Mouse (Mus musculus) embryonic facial prominence, embryonic 14.5 days (tissue): ENCODE results near the gene Bphl. TPM values are rescaled to one million over a fixed set of nuclear protein-coding genes. Genes with fewer than 3 reads are reported as not detected.
"Not testable (repeated sequence)": the region's sequence is repeated elsewhere in the genome, so short reads cannot be mapped to it uniquely, and the experiment has no call there.

Source experiments
- ATAC-seq: fragments of 200-750 bp; cut with Nextera tagmentation; 2 replicates; pipeline ENCODE4 v1.8.0; 2017; ENCODE audit warnings: low read depth, moderate number of reproducible peaks, moderate TSS enrichment
- DNase-seq: peaks from one replicate; pipeline ENCODE4 v3.0.0-alpha.2; 2015; ENCODE audit warnings: low spot score
- H3K27ac ChIP-seq: fragments of 300-500 bp; sonication (generic); replicated peaks from 2 replicates; pipeline ENCODE4 v1.5.1; 2014; ENCODE audit warnings: low read depth, mild to moderate bottlenecking, low read length, moderate library complexity
- H3K27me3 ChIP-seq: fragments of 300-500 bp; sonication (generic); replicated peaks from 2 replicates; pipeline ENCODE4 v1.6.1; 2014; ENCODE audit warnings: low read length; ENCODE audit not compliant: control insufficient read depth, insufficient read depth
- H3K36me3 ChIP-seq: fragments of 300-500 bp; sonication (generic); 2 replicates; pipeline ENCODE4 v1.6.1; 2014; ENCODE audit warnings: low read length, mixed read lengths; ENCODE audit not compliant: control insufficient read depth, insufficient read depth
- H3K4me1 ChIP-seq: fragments of 300-500 bp; sonication (generic); 2 replicates; pipeline ENCODE4 v1.6.1; 2014; ENCODE audit warnings: antibody characterized with exemption, low read length; ENCODE audit not compliant: control insufficient read depth, insufficient read depth
- H3K4me2 ChIP-seq: fragments of 300-500 bp; sonication (generic); 2 replicates; pipeline ENCODE4 v1.6.1; 2014; ENCODE audit warnings: low read depth, mild to moderate bottlenecking, low read length, moderate library complexity, mixed read lengths
- H3K4me3 ChIP-seq: fragments of 300-500 bp; sonication (generic); 2 replicates; pipeline ENCODE4 v1.5.1; 2014; ENCODE audit warnings: low read depth, mild to moderate bottlenecking, low read length
- H3K9ac ChIP-seq: fragments of 300-500 bp; sonication (generic); 2 replicates; pipeline ENCODE4 v1.6.1; 2014; ENCODE audit warnings: low read depth, mild to moderate bottlenecking, low read length, moderate library complexity, mixed read lengths
- H3K9me3 ChIP-seq: fragments of 300-500 bp; sonication (generic); 2 replicates; pipeline ENCODE4 v1.6.1; 2016; ENCODE audit warnings: low read length; ENCODE audit not compliant: control insufficient read depth
- WGBS: fragments of 180-500 bp; shearing (Covaris S2); extraction: QIAGEN DNeasy Blood & Tissue Kit; methylation state at CpG from one replicate; pipeline ENCODE4 v1.1.7; 2014; 5-methylcytosine and 5-hydroxymethylcytosine counted together
- polyA plus RNA-seq: library from polyadenylated mRNA; unstranded; fragments of >200 nt; fragmentation: Nextera tagmentation; extraction: Ambion mirVana; gene quantifications from 2 replicates; pipeline ENCODE4 v1.2.1, GENCODE M21; 2014

The Bphl gene
- polyA plus RNA-seq, 1 experiment from 2014 or later: 52.6 TPM

DNA sequence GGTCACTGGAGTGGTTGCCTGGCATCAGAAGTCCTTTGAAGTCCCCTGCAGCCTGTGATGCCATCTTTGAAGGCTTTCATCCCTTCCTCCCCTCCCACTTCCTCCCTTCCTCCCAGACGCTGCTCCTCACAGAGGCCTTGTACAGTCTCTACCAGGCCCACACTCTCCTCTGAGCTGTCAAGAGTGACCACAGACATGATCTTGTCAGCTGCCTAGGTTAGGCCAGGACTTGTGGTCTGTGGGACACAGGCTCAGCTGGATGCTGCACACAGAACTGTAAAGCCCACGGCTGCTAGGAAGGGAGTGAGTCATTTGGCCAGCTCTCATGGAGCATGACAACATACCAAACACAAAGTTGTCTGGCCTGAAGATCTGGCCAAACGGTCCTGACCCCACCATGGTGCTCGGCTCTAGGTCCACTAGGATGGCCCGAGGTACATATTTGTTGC, 50.8 kb downstream of the Bphl start:
- WGBS: 62% methylated on average over 5 of the region's 5 CpGs
- H3K4me2 ChIP-seq, H3K36me3 ChIP-seq, DNase-seq, H3K27me3 ChIP-seq, H3K9me3 ChIP-seq, H3K4me3 ChIP-seq, H3K9ac ChIP-seq: not testable (repeated sequence)
- peak overlapping the region; percentile 63; the same call in 1 of the 2 replicates for H3K27ac ChIP-seq
- peaks cover 11% of the 10 kb centered on the region for H3K4me1 ChIP-seq
- peak; percentile 48 for ATAC-seq

DNA sequence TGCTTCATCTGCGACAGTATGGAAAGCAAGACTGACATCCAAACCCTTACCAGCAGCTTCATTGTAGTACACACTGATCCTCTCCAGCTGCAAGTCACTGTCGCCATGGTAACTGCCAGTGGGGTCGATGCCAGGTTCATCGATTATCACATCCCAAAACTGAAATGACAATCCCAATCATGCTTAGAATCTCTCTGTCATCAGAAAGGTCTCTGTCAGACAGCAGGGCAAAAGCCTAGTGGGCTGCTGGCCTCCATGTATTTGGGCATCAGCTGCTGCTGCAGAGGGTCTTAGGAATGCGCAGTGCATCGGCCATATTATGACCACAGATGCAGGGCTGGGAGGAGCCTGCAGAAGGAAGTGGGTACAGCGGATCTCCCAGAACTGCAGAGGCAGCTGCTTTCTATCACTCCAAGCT, 51.5 kb downstream of the Bphl start:
- Histone ChIP-seq H3K27me3 (no peaks in the 10 kb centered on the region), H3K4me3 (no peak overlapping the region), H3K9ac (no peak overlapping the region), H3K27ac (peak overlapping the region; percentile 63), H3K4me2 (no peak overlapping the region), H3K4me1 (peaks cover 11% of the 10 kb centered on the region), H3K36me3 (no peaks in the 10 kb centered on the region), H3K9me3 (no peaks in the 10 kb centered on the region)
- peak; percentile 75 for ATAC-seq
- 48% methylated on average over 7 of the region's 7 CpGs for WGBS
- no peak for DNase-seq

GRCm38 (mm10) chr13:34089358-34089757, 52.0 kb downstream of the Bphl start:
- Histone ChIP-seq H3K9me3 (no peaks in the 10 kb centered on the region), H3K27me3 (no peaks in the 10 kb centered on the region), H3K4me1 (peaks cover 11% of the 10 kb centered on the region), H3K4me3 (no peak overlapping the region), H3K9ac (no peak overlapping the region), H3K27ac (peak overlapping the region; percentile 63), H3K36me3 (no peaks in the 10 kb centered on the region), H3K4me2 (no peak overlapping the region)
- no peak for DNase-seq
- no peak for ATAC-seq
- WGBS: 34% methylated on average over 3 of the region's 3 CpGs

- H3K27me3 ChIP-seq: no peaks in the 10 kb centered on the region
- no peaks in the 10 kb centered on the region for H3K36me3 ChIP-seq
- H3K4me3 ChIP-seq: no peak overlapping the region
- H3K4me2 ChIP-seq: no peak overlapping the region
- WGBS: 37% methylated on average over 7 of the region's 7 CpGs
- H3K9ac ChIP-seq: no peak overlapping the region
- no peaks in the 10 kb centered on the region for H3K4me1 ChIP-seq
- DNase-seq: peak; percentile 68
- ATAC-seq: peak; percentile 47; the same call in 1 of the 2 replicates
- H3K9me3 ChIP-seq: no peaks in the 10 kb centered on the region
- H3K27ac ChIP-seq: no peak overlapping the region
These were observed 58.4 kb downstream of the Bphl start for GRCm38 (mm10) chr13:34095542-34096435.

GRCm38 (mm10) chr13:34096455-34096854, 59.1 kb downstream of the Bphl start:
- no peak overlapping the region for H3K27ac ChIP-seq

GRCm38 (mm10) chr13:34097086-34097485, 59.7 kb downstream of the Bphl start:
- Histone ChIP-seq H3K36me3 (no peaks in the 10 kb centered on the region), H3K4me1 (no peaks in the 10 kb centered on the region), H3K9ac (no peak overlapping the region), H3K27me3 (no peaks in the 10 kb centered on the region), H3K9me3 (no peaks in the 10 kb centered on the region), H3K4me3 (no peak overlapping the region), H3K27ac (no peak overlapping the region), H3K4me2 (no peak overlapping the region)
- ATAC-seq (no peak), DNase-seq (no peak)
- 77% methylated on average over 3 of the region's 3 CpGs for WGBS

More at GRCm38 (mm10) chr13:34096455-34096854, 59.1 kb downstream of the Bphl start:
- Histone ChIP-seq H3K9ac (no peak overlapping the region), H3K4me2 (no peak overlapping the region), H3K36me3 (no peaks in the 10 kb centered on the region), H3K27me3 (no peaks in the 10 kb centered on the region), H3K4me3 (no peak overlapping the region), H3K4me1 (no peaks in the 10 kb centered on the region), H3K9me3 (no peaks in the 10 kb centered on the region)
- 52% methylated on average over 4 of the region's 4 CpGs for WGBS
- ATAC-seq (no peak), DNase-seq (peak; percentile 23)

DNA sequence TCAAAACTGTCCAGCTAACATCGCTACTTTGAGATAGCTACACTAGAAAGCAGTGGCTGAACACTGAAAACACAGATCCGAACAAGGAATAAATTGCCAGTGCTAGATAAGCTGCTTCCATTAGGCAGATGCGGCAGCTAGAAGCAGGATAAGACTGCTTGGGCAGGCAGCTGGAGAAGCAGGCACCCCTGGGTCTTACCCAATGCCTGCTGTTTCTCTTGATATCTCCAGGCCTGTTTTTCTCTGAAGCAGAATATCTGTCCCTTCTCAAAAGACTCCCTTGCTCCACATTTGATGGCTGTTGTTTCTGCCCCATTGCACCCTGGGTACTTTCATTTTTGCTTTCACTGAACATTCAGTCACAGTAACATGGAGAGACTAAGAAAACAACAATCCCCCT, 63.3 kb downstream of the Bphl start:
- H3K27me3 ChIP-seq: no peaks in the 10 kb centered on the region
- DNase-seq: no peak
- no peak overlapping the region for H3K4me2 ChIP-seq
- H3K4me3 ChIP-seq: no peak overlapping the region
- H3K9ac ChIP-seq: no peak overlapping the region
- H3K4me1 ChIP-seq: no peaks in the 10 kb centered on the region
- no peak overlapping the region for H3K27ac ChIP-seq
- no peaks in the 10 kb centered on the region for H3K9me3 ChIP-seq
- no peak for ATAC-seq
- WGBS: 84% methylated on average over 3 of the region's 3 CpGs
- no peaks in the 10 kb centered on the region for H3K36me3 ChIP-seq

DNA sequence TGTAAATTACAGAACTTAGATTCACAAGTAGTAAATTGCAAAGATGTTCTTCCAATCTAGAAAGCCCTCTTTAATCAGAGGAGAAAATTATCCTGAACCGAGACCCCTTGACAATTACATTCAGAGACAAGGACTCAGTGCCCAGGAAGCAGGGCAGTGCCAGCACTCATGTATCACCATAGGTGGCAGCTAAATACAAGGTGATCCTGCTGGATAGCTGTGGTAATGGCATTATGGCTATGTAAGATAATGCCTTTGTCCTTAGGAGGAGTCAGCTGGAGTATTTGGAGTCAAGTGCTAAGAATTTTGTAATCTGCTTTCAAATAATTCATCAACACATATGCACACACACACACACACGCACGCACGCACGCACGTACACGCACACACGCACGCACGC, 63.9 kb downstream of the Bphl start:
- no peaks in the 10 kb centered on the region for H3K27me3 ChIP-seq
- DNase-seq (no peak), ATAC-seq (no peak)
- H3K36me3 ChIP-seq: no peaks in the 10 kb centered on the region
- H3K27ac ChIP-seq: no peak overlapping the region
- no peak overlapping the region for H3K4me2 ChIP-seq
- WGBS: 94% methylated on average over 10 of the region's 10 CpGs
- no peaks in the 10 kb centered on the region for H3K4me1 ChIP-seq
- H3K4me3 ChIP-seq: no peak overlapping the region
- H3K9me3 ChIP-seq: no peaks in the 10 kb centered on the region
- H3K9ac ChIP-seq: no peak overlapping the region

DNA sequence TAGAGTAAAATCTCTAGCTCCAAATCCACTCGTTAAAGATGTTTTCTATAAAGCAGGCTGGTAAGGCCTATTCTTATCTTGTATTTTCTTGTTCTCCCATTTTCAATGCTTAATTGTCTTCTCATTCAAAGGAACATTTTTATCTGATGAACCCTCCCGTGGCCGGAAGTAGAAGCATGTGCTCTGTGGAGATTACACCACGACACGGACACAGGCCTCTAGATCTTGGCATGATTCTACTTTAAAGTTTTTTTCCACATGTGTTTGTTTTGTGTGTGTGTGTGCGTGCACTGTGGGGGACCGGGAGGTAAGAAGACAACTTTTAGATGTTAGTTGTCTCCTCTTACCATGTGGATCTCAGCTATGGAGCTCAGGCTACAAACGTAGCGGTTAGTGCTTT, 64.5 kb downstream of the Bphl start:
- no peaks in the 10 kb centered on the region for H3K27me3 ChIP-seq
- no peaks in the 10 kb centered on the region for H3K36me3 ChIP-seq
- H3K4me2 ChIP-seq: no peak overlapping the region
- H3K27ac ChIP-seq: no peak overlapping the region
- no peak overlapping the region for H3K9ac ChIP-seq
- DNase-seq: no peak
- 79% methylated on average over 9 of the region's 9 CpGs for WGBS
- no peak overlapping the region for H3K4me3 ChIP-seq
- H3K9me3 ChIP-seq: no peaks in the 10 kb centered on the region
- H3K4me1 ChIP-seq: no peaks in the 10 kb centered on the region
- no peak for ATAC-seq
